Mouse (Mus musculus) left cerebral cortex, postnatal 4 days (tissue): ENCODE measurements around the gene Etv1. TPM values are rescaled to one million over a fixed set of nuclear protein-coding genes. Genes with fewer than 3 reads are reported as not detected.

Source experiments
- DNase-seq: peaks from one replicate; pipeline ENCODE4 v3.0.0-alpha.2; 2022
- intact Hi-C: fragments of 180-260 bp; cut with DNase I; formaldehyde crosslinking; loops from one replicate; pipeline ENCODE4 v1.15.1; 2025
- total RNA-seq, 2 experiments: library from RNA; stranded (reverse); gene quantifications; 2 replicates each; pipeline ENCODE4 v1.2.3; 2021

Etv1 gene
- total RNA-seq, 2 experiments from 2014 or later = 52.5 to 53.3 TPM

DNA sequence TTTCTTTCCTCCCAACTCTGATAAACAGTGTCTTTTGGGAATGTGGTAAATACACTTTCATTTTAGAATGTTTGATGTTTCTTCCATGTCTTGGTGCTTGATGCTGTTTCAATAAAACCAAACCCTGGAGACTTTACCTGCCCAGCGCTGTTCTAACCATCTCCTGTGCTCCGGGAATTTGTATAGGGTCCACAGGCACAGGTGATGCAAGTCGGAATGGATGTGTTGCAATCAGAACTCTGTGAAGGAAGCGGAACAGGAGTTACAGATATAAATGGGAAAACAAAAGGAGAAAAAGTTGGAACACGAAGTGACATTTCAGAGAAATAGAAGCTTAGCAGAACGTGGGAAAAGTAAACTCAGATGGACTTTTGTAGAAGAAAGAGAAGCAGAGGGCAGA lies 127.1 kb downstream of the Etv1 start:
- intact Hi-C loops = no loop called here
- DNase-seq = no peak

DNA sequence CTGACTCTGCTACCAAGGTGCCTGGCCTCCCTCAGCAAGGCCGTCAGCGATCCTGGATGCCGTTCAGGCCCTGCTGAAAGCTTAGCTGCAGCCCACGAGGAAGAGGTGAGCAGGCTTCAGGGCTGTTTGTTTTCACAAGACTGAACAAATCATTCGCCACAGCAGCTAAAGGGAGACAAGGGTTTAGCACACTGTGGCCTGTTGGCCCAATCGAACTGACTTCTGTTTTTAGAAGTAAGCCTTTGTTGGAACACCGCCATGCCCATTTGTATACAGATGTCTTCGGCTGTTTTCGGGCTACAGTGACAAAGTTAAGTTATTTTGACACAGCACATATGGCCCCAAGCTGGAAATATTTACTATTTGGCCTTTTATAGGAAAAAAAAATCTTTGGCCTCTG lies 127.6 kb downstream of the Etv1 start:
- peak; percentile 18 for DNase-seq
- intact Hi-C loops = no loop called here

DNA sequence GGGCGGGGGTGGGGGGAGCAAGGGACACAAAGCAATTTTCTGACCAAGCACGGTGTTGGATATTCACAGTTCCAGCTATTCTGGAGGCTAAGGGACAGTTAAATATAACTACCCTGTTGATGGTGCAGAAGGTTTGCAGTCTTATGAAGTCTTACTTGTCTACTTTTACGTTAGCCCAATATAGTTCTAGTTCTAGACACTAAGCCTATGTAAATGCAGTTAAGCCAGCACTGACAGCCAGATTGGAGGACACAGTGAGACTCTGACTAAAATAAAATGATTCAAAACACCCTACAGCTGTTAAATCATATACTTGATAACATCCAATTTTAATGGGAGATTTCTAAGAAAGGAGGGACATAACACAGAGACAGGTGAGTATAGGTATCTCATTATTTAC lies 129.8 kb downstream of the Etv1 start:
- DNase-seq = no peak
- intact Hi-C loops = no loop called here
